Mouse (Mus musculus): ENCODE results near the gene Bbs10.

DNA sequence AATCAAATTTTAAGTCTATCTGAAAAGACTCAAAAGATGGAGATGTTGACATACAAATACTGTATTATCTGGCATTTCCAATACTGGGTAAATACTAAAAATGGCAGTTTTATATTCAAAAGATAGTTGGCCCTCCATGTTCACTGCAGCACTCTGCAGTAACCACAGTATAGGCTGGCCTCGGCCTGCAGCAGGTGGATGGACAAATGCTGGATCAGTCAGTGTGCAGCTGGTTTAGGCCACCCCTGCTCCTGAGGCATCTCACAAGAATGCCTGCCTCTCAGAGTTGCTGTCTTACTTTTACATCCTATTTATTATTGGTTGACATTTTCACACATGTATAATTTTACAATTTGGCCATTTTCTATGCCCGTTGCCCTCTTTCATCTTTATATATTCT lies 22.7 kb upstream of the Bbs10 start:
- TF ChIP-seq EP300 (IDR thresholded peaks at IDR 0.05; ENCODE audit: low read depth) = no peak
- TF ChIP-seq CTCF (IDR thresholded peaks at IDR 0.05; ENCODE audit: low read depth) = no peak
